Mouse (Mus musculus): ENCODE results near the gene Runx3. TPM values are rescaled to one million over a fixed set of nuclear protein-coding genes. Genes with fewer than 3 reads are reported as not detected.

Runx3 gene
- polyA plus RNA-seq, 1 experiment from 2014 or later: 0.57 TPM

DNA sequence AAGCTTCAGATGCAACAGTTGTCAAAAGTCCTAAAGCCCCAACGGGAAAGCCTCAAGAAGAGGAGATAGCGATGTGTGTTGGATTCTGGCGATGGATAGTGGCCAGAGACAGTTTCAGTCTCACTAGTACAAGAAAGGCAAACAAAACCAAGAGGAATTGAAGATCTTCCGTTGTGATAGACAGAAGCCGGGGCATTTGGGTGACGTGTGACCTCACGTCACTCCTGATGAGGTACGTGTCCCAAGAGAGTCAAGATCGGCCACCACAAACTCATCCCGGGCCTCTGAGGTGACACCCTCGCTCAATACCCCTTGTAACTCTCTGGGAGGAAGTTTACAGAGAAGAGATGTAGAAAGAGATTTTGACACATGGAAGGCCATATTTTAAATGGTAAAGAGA lies 41.0 kb downstream of the Runx3 start:
- H3K36me3 ChIP-seq (ENCODE audit: control insufficient read depth, insufficient read depth, low read length): no peaks in the 10 kb centered on the region
- no peak overlapping the region for H3K27ac ChIP-seq (replicated peaks; ENCODE audit: low read depth, low read length)
- H3K9ac ChIP-seq (ENCODE audit: low read length): no peak overlapping the region
- H3K4me3 ChIP-seq (ENCODE audit: low read depth, low read length): no peak overlapping the region
- H3K4me1 ChIP-seq (ENCODE audit: control insufficient read depth, insufficient read depth, low read length): peaks cover 28% of the 10 kb centered on the region
- H3K9me3 ChIP-seq (ENCODE audit: control insufficient read depth, low read length): no peaks in the 10 kb centered on the region
- 91% methylated on average over 11 of the region's 11 CpGs for WGBS
- ATAC-seq (ENCODE audit: insufficient number of reproducible peaks, low FRiP score, low TSS enrichment, low read depth) (no peak), DNase-seq (ENCODE audit: low spot score) (no peak)
- H3K4me2 ChIP-seq (ENCODE audit: low read depth, severe bottlenecking): no peak overlapping the region
- H3K27me3 ChIP-seq (ENCODE audit: control insufficient read depth, insufficient read depth, low read length): peaks cover 34% of the 10 kb centered on the region

DNA sequence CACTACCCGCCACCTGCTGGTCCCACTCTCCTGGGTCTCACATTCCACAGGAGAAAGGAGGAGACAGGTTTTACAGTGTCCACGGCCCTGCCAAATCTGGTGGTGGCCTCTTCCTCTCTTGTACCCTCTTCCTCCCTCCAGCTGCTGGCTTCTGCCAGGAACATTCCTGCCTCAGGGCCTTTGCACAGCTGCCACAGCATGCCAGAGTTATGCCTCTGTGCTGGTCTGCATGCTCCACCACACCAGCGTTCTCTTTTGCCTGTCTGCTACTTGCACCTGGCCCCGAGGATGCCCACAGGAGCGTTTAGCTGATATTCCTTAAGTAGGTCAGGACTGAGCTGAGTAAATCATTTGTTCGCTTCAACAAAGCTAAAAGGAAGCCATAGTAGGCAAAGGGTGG lies 45.3 kb downstream of the Runx3 start:
- ATAC-seq (ENCODE audit: insufficient number of reproducible peaks, low FRiP score, low TSS enrichment, low read depth) (no peak), DNase-seq (ENCODE audit: low spot score) (peak; percentile 43)
- WGBS: 47% methylated on average over 6 of the region's 6 CpGs
- Histone ChIP-seq H3K4me3 (ENCODE audit: low read depth, low read length) (no peak overlapping the region), H3K9me3 (ENCODE audit: control insufficient read depth, low read length) (no peaks in the 10 kb centered on the region), H3K27me3 (ENCODE audit: control insufficient read depth, insufficient read depth, low read length) (0 out of 2 replicates have a peak, but pooled peaks cover 3% of the 10 kb centered on the region), H3K4me1 (ENCODE audit: control insufficient read depth, insufficient read depth, low read length) (peaks cover 34% of the 10 kb centered on the region), H3K27ac (replicated peaks; ENCODE audit: low read depth, low read length) (peak overlapping the region; percentile 87), H3K4me2 (ENCODE audit: low read depth, severe bottlenecking) (peak overlapping the region; percentile 36; the same call in 1 of the 2 replicates), H3K36me3 (ENCODE audit: control insufficient read depth, insufficient read depth, low read length) (no peaks in the 10 kb centered on the region), H3K9ac (ENCODE audit: low read length) (no peak overlapping the region)

DNA sequence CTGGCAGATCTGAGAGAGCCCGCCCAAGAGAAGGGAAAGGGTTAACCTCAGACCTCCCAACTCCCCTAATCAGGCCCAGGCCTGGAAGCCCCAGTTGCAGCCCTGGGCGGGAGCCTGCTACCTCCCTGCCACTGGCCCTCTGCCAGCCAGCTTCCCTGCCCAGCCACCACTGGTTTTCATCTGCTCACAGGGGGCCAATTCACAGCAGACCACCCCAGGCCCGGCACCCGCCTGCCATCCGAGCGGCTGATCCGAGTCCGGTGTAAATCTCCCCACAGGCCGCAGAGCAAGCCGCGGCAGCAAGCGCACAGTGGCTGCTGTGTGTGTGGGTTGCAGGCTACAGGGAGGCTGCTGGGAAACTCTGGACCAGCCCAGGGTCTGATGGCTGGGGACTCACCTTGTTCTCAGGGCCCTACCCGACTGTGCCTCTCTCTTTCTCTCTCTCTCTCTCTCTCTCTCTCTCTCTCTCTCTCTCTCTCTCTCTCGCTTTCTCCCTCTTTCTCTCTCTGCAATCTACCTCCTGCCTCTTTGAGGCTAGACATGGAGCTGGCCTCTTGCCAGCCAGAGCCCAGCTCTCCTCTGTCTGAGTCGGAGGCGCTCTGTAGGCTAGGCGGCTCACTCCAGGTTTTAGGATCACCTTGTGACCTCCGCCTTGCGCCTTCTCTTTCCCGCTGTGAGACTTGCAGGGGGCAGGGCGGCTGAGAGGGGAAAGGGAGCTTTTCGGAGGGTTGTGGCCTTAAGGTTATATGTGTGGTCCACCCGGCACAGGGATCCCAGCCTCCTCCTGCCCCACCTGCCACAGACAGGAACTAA lies 46.2 kb downstream of the Runx3 start:
- Histone ChIP-seq H3K4me3 (ENCODE audit: low read depth, low read length) (peak overlapping the region; percentile 19; the same call in 1 of the 2 replicates), H3K27me3 (ENCODE audit: control insufficient read depth, insufficient read depth, low read length) (0 out of 2 replicates have a peak, but pooled peaks cover 3% of the 10 kb centered on the region), H3K9me3 (ENCODE audit: control insufficient read depth, low read length) (no peaks in the 10 kb centered on the region), H3K4me2 (ENCODE audit: low read depth, severe bottlenecking) (peak overlapping the region; percentile 36), H3K9ac (ENCODE audit: low read length) (peak overlapping the region; percentile 43), H3K27ac (replicated peaks; ENCODE audit: low read depth, low read length) (peak overlapping the region; percentile 87), H3K36me3 (ENCODE audit: control insufficient read depth, insufficient read depth, low read length) (no peaks in the 10 kb centered on the region), H3K4me1 (ENCODE audit: control insufficient read depth, insufficient read depth, low read length) (peaks cover 34% of the 10 kb centered on the region)
- DNase-seq (ENCODE audit: low spot score) (peak; percentile 87), ATAC-seq (ENCODE audit: insufficient number of reproducible peaks, low FRiP score, low TSS enrichment, low read depth) (peak; percentile 82)
- 1% methylated on average over 22 of the region's 23 CpGs for WGBS

GRCm38 (mm10) chr4:135167816-135168527 lies 47.5 kb downstream of the Runx3 start:
- 0 out of 2 replicates have a peak, but pooled peaks cover 6% of the 10 kb centered on the region for H3K27me3 ChIP-seq (ENCODE audit: control insufficient read depth, insufficient read depth, low read length)
- H3K9me3 ChIP-seq (ENCODE audit: control insufficient read depth, low read length): no peaks in the 10 kb centered on the region
- no peak overlapping the region; the same call in 1 of the 2 replicates for H3K27ac ChIP-seq (replicated peaks; ENCODE audit: low read depth, low read length)
- no peak overlapping the region for H3K4me2 ChIP-seq (ENCODE audit: low read depth, severe bottlenecking)
- WGBS: 43% methylated on average over 7 of the region's 7 CpGs
- DNase-seq (ENCODE audit: low spot score) (peak; percentile 32), ATAC-seq (ENCODE audit: insufficient number of reproducible peaks, low FRiP score, low TSS enrichment, low read depth) (no peak)
- H3K4me3 ChIP-seq (ENCODE audit: low read depth, low read length): no peak overlapping the region
- H3K9ac ChIP-seq (ENCODE audit: low read length): no peak overlapping the region
- peaks cover 36% of the 10 kb centered on the region for H3K4me1 ChIP-seq (ENCODE audit: control insufficient read depth, insufficient read depth, low read length)
- no peaks in the 10 kb centered on the region for H3K36me3 ChIP-seq (ENCODE audit: control insufficient read depth, insufficient read depth, low read length)

GRCm38 (mm10) chr4:135169096-135169495 lies 48.6 kb downstream of the Runx3 start:
- DNase-seq (ENCODE audit: low spot score) (no peak), ATAC-seq (ENCODE audit: insufficient number of reproducible peaks, low FRiP score, low TSS enrichment, low read depth) (no peak)
- H3K9me3 ChIP-seq (ENCODE audit: control insufficient read depth, low read length): no peaks in the 10 kb centered on the region
- no peaks in the 10 kb centered on the region for H3K36me3 ChIP-seq (ENCODE audit: control insufficient read depth, insufficient read depth, low read length)
- H3K4me1 ChIP-seq (ENCODE audit: control insufficient read depth, insufficient read depth, low read length): peaks cover 39% of the 10 kb centered on the region
- H3K9ac ChIP-seq (ENCODE audit: low read length): no peak overlapping the region
- no peak overlapping the region for H3K4me3 ChIP-seq (ENCODE audit: low read depth, low read length)
- peaks cover 8% of the 10 kb centered on the region; the same call in 1 of the 2 replicates for H3K27me3 ChIP-seq (ENCODE audit: control insufficient read depth, insufficient read depth, low read length)
- 80% methylated on average over 10 of the region's 10 CpGs for WGBS
- no peak overlapping the region for H3K4me2 ChIP-seq (ENCODE audit: low read depth, severe bottlenecking)
- H3K27ac ChIP-seq (replicated peaks; ENCODE audit: low read depth, low read length): no peak overlapping the region

DNA sequence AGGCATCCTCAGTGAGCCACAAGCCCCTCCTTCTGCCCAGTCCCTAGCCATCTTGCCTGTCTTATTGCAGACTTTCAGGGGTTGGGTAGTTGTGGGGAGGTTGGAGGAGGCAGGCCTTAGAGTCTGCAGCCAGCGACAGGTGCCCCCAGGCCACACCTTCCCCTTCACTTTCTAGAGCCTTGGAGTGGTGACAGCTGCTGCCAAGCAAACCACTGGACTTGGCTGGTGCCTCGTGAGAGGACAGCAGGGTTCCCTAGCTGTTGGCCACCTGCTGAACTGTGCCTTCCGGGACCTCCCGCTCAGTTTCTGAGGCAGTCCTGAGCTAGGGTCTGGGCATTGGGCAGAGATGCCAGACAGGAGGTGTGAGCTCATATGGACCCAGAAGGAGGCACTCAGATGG lies 49.0 kb downstream of the Runx3 start:
- DNase-seq (ENCODE audit: low spot score) (no peak), ATAC-seq (ENCODE audit: insufficient number of reproducible peaks, low FRiP score, low TSS enrichment, low read depth) (no peak)
- no peak overlapping the region for H3K4me2 ChIP-seq (ENCODE audit: low read depth, severe bottlenecking)
- WGBS: 62% methylated on average over 4 of the region's 4 CpGs
- no peaks in the 10 kb centered on the region for H3K36me3 ChIP-seq (ENCODE audit: control insufficient read depth, insufficient read depth, low read length)
- no peak overlapping the region for H3K9ac ChIP-seq (ENCODE audit: low read length)
- no peak overlapping the region for H3K4me3 ChIP-seq (ENCODE audit: low read depth, low read length)
- H3K9me3 ChIP-seq (ENCODE audit: control insufficient read depth, low read length): no peaks in the 10 kb centered on the region
- H3K4me1 ChIP-seq (ENCODE audit: control insufficient read depth, insufficient read depth, low read length): peaks cover 39% of the 10 kb centered on the region
- peaks cover 8% of the 10 kb centered on the region; the same call in 1 of the 2 replicates for H3K27me3 ChIP-seq (ENCODE audit: control insufficient read depth, insufficient read depth, low read length)
- no peak overlapping the region for H3K27ac ChIP-seq (replicated peaks; ENCODE audit: low read depth, low read length)

GRCm38 (mm10) chr4:135171304-135171875 lies 50.9 kb downstream of the Runx3 start:
- Histone ChIP-seq H3K9ac (ENCODE audit: low read length) (no peak overlapping the region), H3K27ac (replicated peaks; ENCODE audit: low read depth, low read length) (no peak overlapping the region), H3K27me3 (ENCODE audit: control insufficient read depth, insufficient read depth, low read length) (peaks cover 12% of the 10 kb centered on the region), H3K4me1 (ENCODE audit: control insufficient read depth, insufficient read depth, low read length) (peaks cover 40% of the 10 kb centered on the region), H3K36me3 (ENCODE audit: control insufficient read depth, insufficient read depth, low read length) (no peaks in the 10 kb centered on the region), H3K4me2 (ENCODE audit: low read depth, severe bottlenecking) (no peak overlapping the region), H3K9me3 (ENCODE audit: control insufficient read depth, low read length) (no peaks in the 10 kb centered on the region), H3K4me3 (ENCODE audit: low read depth, low read length) (no peak overlapping the region)
- 39% methylated on average over 12 of the region's 12 CpGs for WGBS
- ATAC-seq (ENCODE audit: insufficient number of reproducible peaks, low FRiP score, low TSS enrichment, low read depth) (no peak), DNase-seq (ENCODE audit: low spot score) (no peak)

DNA sequence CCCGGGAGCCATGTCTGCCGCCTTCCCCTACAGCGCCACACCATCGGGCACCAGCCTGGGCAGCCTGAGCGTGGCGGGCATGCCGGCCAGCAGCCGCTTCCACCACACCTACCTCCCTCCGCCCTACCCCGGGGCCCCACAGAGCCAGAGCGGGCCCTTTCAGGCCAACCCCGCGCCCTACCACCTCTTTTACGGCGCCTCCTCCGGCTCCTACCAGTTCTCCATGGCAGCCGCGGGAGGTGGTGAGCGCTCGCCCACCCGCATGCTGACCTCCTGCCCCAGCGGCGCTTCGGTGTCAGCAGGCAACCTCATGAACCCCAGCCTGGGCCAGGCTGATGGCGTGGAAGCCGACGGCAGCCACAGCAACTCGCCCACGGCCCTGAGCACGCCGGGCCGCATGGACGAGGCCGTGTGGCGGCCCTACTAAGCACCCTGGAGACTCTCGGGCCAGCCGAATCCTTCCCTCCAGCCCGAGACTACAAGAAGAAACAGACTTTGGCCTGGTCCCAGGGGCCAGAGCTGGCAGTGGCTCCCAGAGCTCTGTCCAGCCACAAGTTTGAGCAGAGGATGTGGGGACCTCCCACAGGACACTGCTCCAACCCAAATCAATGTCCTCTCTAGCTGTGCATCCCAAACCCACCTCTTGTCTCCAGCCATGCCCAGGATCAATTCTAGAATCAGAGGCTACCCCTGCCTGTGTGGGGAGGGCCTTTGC lies 55.1 kb downstream of the Runx3 start:
- ATAC-seq (ENCODE audit: insufficient number of reproducible peaks, low FRiP score, low TSS enrichment, low read depth) (no peak), DNase-seq (ENCODE audit: low spot score) (peak; percentile 57)
- 5% methylated on average over 38 of the region's 38 CpGs for WGBS
- H3K9ac ChIP-seq (ENCODE audit: low read length): peak overlapping the region; percentile 24
- no peaks in the 10 kb centered on the region for H3K9me3 ChIP-seq (ENCODE audit: control insufficient read depth, low read length)
- no peaks in the 10 kb centered on the region for H3K36me3 ChIP-seq (ENCODE audit: control insufficient read depth, insufficient read depth, low read length)
- peak overlapping the region; percentile 10; the same call in 1 of the 2 replicates for H3K4me3 ChIP-seq (ENCODE audit: low read depth, low read length)
- peaks cover 23% of the 10 kb centered on the region for H3K4me1 ChIP-seq (ENCODE audit: control insufficient read depth, insufficient read depth, low read length)
- peaks cover 15% of the 10 kb centered on the region for H3K27me3 ChIP-seq (ENCODE audit: control insufficient read depth, insufficient read depth, low read length)
- H3K27ac ChIP-seq (replicated peaks; ENCODE audit: low read depth, low read length): no peak overlapping the region
- peak overlapping the region; percentile 43 for H3K4me2 ChIP-seq (ENCODE audit: low read depth, severe bottlenecking)
